Mouse (Mus musculus) CH12.LX (cell line): ENCODE results near the gene Trim10. TPM values are rescaled to one million over a fixed set of nuclear protein-coding genes. Genes with fewer than 3 reads are reported as not detected.

Experiments
- DNase-seq: peaks from one replicate; pipeline ENCODE4 v3.0.0-alpha.2; 2013; ENCODE audit errors: extremely low read depth
- H3K27ac ChIP-seq: 2 replicates; pipeline ENCODE4 v1.5.1; 2012; ENCODE audit warnings: low read depth, mild to moderate bottlenecking, control low read depth, moderate library complexity; ENCODE audit not compliant: insufficient read depth
- H3K27me3 ChIP-seq: replicated peaks from 2 replicates; pipeline ENCODE3; 2012; ENCODE audit warnings: inconsistent platforms
- H3K36me3 ChIP-seq, 2 experiments: replicated peaks in 1 of 2; 2 replicates each; pipeline versions ENCODE3 to v1.6.1; 2012; ENCODE audit warnings: inconsistent platforms in 1 of 2, low read length in 1 of 2, mild to moderate bottlenecking in 1 of 2, mixed read lengths in 1 of 2, moderate library complexity in 1 of 2; ENCODE audit not compliant: control insufficient read depth in 1 of 2, insufficient read depth in 1 of 2
- H3K4me1 ChIP-seq, 2 experiments: 2 replicates each; pipeline ENCODE4 v1.6.1; 2012; ENCODE audit warnings: inconsistent platforms in 1 of 2, moderate library complexity in 1 of 2; ENCODE audit not compliant: insufficient read depth in 2 of 2, control insufficient read depth in 1 of 2
- H3K4me2 ChIP-seq: 2 replicates; pipeline ENCODE4 v1.6.1; 2012; ENCODE audit warnings: low read depth, mild to moderate bottlenecking, control low read depth; ENCODE audit not compliant: poor library complexity, insufficient read depth, severe bottlenecking
- H3K4me3 ChIP-seq, 3 experiments: fragments of 150-350 bp in 1 of 3; sonication (generic) in 1 of 3; replicated peaks in 1 of 3; 2 replicates each; pipeline versions ENCODE3 to v1.5.1; 2011 to 2012; ENCODE audit warnings: low read depth in 2 of 3, low read length in 2 of 3, mild to moderate bottlenecking in 2 of 3, moderate library complexity in 2 of 3, control low read depth in 1 of 3, improper control_type of control experiment in 1 of 3, inconsistent platforms in 1 of 3, mixed read lengths in 1 of 3; ENCODE audit not compliant: poor library complexity in 1 of 3
- H3K79me2 ChIP-seq: replicated peaks from 2 replicates; pipeline ENCODE4 v1.6.1; 2012; ENCODE audit warnings: mild to moderate bottlenecking, moderate library complexity; ENCODE audit not compliant: control insufficient read depth, poor library complexity, insufficient read depth, severe bottlenecking; ENCODE audit errors: extremely low read depth
- H3K9ac ChIP-seq: 2 replicates; pipeline ENCODE4 v1.6.1; 2012; ENCODE audit warnings: low read depth, mild to moderate bottlenecking, control low read depth, moderate library complexity; ENCODE audit not compliant: insufficient read depth
- H3K9me3 ChIP-seq: replicated peaks from 2 replicates; pipeline ENCODE3; 2012; ENCODE audit warnings: low read length, inconsistent platforms, mixed read lengths
- BHLHE40 ChIP-seq: IDR thresholded peaks from 2 replicates; pipeline ENCODE4 v1.6.1; 2011; ENCODE audit warnings: mild to moderate bottlenecking, low read depth, low read length, improper control_type of control experiment
- CHD1 ChIP-seq: IDR thresholded peaks from 2 replicates; pipeline ENCODE4 v1.6.1; 2012; ENCODE audit warnings: low read depth, low read length, improper control_type of control experiment, inconsistent platforms
- CHD2 ChIP-seq: IDR thresholded peaks from 2 replicates; pipeline ENCODE4 v1.6.1; 2011; ENCODE audit warnings: low read length, improper control_type of control experiment
- CTCF ChIP-seq, 2 experiments: IDR thresholded peaks in 1 of 2; conservative IDR thresholded peaks in 1 of 2; 2 replicates each; pipeline ENCODE4 v1.5.1; 2011 to 2012; ENCODE audit warnings: low read depth in 2 of 2, low read length in 2 of 2, improper control_type of control experiment in 1 of 2, inconsistent platforms in 1 of 2, mild to moderate bottlenecking in 1 of 2, moderate library complexity in 1 of 2
- E2F4 ChIP-seq: IDR thresholded peaks from 2 replicates; pipeline ENCODE4 v1.6.1; 2011; ENCODE audit warnings: low read depth, low read length, improper control_type of control experiment; ENCODE audit not compliant: insufficient replicate concordance
- ELF1 ChIP-seq: IDR thresholded peaks from 2 replicates; pipeline ENCODE4 v1.6.1; 2014; ENCODE audit warnings: low read depth, mild to moderate bottlenecking, inconsistent platforms, low read length, improper control_type of control experiment
- EP300 ChIP-seq: IDR thresholded peaks from 2 replicates; pipeline ENCODE4 v1.6.1; 2011; ENCODE audit warnings: low read length, improper control_type of control experiment
- ETS1 ChIP-seq: conservative IDR thresholded peaks from 2 replicates; pipeline ENCODE4 v1.6.1; 2012; ENCODE audit warnings: low read depth, mild to moderate bottlenecking, inconsistent platforms, low read length, improper control_type of control experiment, moderate library complexity
- GABPA ChIP-seq: IDR thresholded peaks from 2 replicates; pipeline ENCODE4 v1.6.1; 2012; ENCODE audit warnings: low read depth, low read length, improper control_type of control experiment, inconsistent platforms; ENCODE audit not compliant: insufficient replicate concordance
- HCFC1 ChIP-seq: IDR thresholded peaks from 2 replicates; pipeline ENCODE4 v1.6.1; 2012; ENCODE audit warnings: low read depth, mild to moderate bottlenecking, inconsistent platforms, low read length, improper control_type of control experiment
- IRF4 ChIP-seq: IDR thresholded peaks from 2 replicates; pipeline ENCODE4 v1.6.1; 2014; ENCODE audit warnings: low read depth, mild to moderate bottlenecking, inconsistent platforms, low read length, improper control_type of control experiment
- JUN ChIP-seq: IDR thresholded peaks from 2 replicates; pipeline ENCODE4 v1.6.1; 2011; ENCODE audit warnings: low read depth, mild to moderate bottlenecking, low read length, improper control_type of control experiment, moderate library complexity; ENCODE audit not compliant: insufficient read depth
- JUND ChIP-seq: conservative IDR thresholded peaks from 2 replicates; pipeline ENCODE4 v1.6.1; 2011; ENCODE audit warnings: low read depth, low read length, improper control_type of control experiment
- KAT2A ChIP-seq: IDR thresholded peaks from 2 replicates; pipeline ENCODE4 v1.6.1; 2012; ENCODE audit warnings: low read length, improper control_type of control experiment, inconsistent platforms; ENCODE audit not compliant: insufficient replicate concordance
- MAFK ChIP-seq: IDR thresholded peaks from 2 replicates; pipeline ENCODE4 v1.6.1; 2011; ENCODE audit warnings: low read length, improper control_type of control experiment; ENCODE audit not compliant: insufficient replicate concordance
- MAX ChIP-seq: IDR thresholded peaks from 2 replicates; pipeline ENCODE4 v1.6.1; 2011; ENCODE audit warnings: low read length, improper control_type of control experiment
- MAZ ChIP-seq: IDR thresholded peaks from 2 replicates; pipeline ENCODE4 v1.6.1; 2012; ENCODE audit warnings: low read depth, mild to moderate bottlenecking, inconsistent platforms, low read length, improper control_type of control experiment, moderate library complexity
- MEF2A ChIP-seq: IDR thresholded peaks from 2 replicates; pipeline ENCODE4 v1.6.1; 2014; ENCODE audit warnings: low read depth, mild to moderate bottlenecking, inconsistent platforms, low read length, improper control_type of control experiment, borderline replicate concordance
- MXI1 ChIP-seq: IDR thresholded peaks from 2 replicates; pipeline ENCODE4 v1.6.1; 2011; ENCODE audit warnings: mild to moderate bottlenecking, low read depth, low read length, improper control_type of control experiment
- MYC ChIP-seq: IDR thresholded peaks from 2 replicates; pipeline ENCODE4 v1.6.1; 2011; ENCODE audit warnings: low read depth, mild to moderate bottlenecking, improper control_type of control experiment, low read length
- NELFE ChIP-seq: IDR thresholded peaks from 2 replicates; pipeline ENCODE4 v1.6.1; 2011; ENCODE audit warnings: low read depth, low read length, improper control_type of control experiment
- NRF1 ChIP-seq: IDR thresholded peaks from 2 replicates; pipeline ENCODE4 v1.6.1; 2014; ENCODE audit warnings: low read depth, mild to moderate bottlenecking, inconsistent platforms, low read length, improper control_type of control experiment, moderate library complexity
- PAX5 ChIP-seq: IDR thresholded peaks from 2 replicates; pipeline ENCODE4 v1.6.1; 2012; ENCODE audit warnings: low read length, inconsistent platforms, mixed read lengths
- POLR2A ChIP-seq: IDR thresholded peaks from 2 replicates; pipeline ENCODE4 v1.6.1; 2011; ENCODE audit warnings: low read depth, mild to moderate bottlenecking, improper control_type of control experiment, low read length
- POLR2AphosphoS2 ChIP-seq: IDR thresholded peaks from 2 replicates; pipeline ENCODE4 v1.6.1; 2011; ENCODE audit warnings: low read depth, low read length, improper control_type of control experiment
- RAD21 ChIP-seq: IDR thresholded peaks from 2 replicates; pipeline ENCODE4 v1.6.1; 2011; ENCODE audit warnings: low read depth, mild to moderate bottlenecking, low read length, improper control_type of control experiment, moderate library complexity
- RCOR1 ChIP-seq: conservative IDR thresholded peaks from 2 replicates; pipeline ENCODE4 v1.6.1; 2012; ENCODE audit warnings: low read depth, mild to moderate bottlenecking, inconsistent platforms, low read length, improper control_type of control experiment
- SIN3A ChIP-seq: IDR thresholded peaks from 2 replicates; pipeline ENCODE4 v1.6.1; 2012; ENCODE audit warnings: low read length, improper control_type of control experiment, inconsistent platforms
- SMC3 ChIP-seq: IDR thresholded peaks from 2 replicates; pipeline ENCODE4 v1.6.1; 2011; ENCODE audit warnings: low read depth, low read length, improper control_type of control experiment
- TBP ChIP-seq: conservative IDR thresholded peaks from 2 replicates; pipeline ENCODE4 v1.6.1; 2011; ENCODE audit warnings: low read depth, low read length, improper control_type of control experiment
- TCF12 ChIP-seq: IDR thresholded peaks from 2 replicates; pipeline ENCODE4 v1.6.1; 2014; ENCODE audit warnings: low read depth, mild to moderate bottlenecking, inconsistent platforms, low read length, improper control_type of control experiment
- UBTF ChIP-seq: IDR thresholded peaks from 2 replicates; pipeline ENCODE4 v1.6.1; 2012; ENCODE audit warnings: low read depth, mild to moderate bottlenecking, inconsistent platforms, low read length, improper control_type of control experiment, moderate library complexity
- USF1 ChIP-seq: IDR thresholded peaks from 2 replicates; pipeline ENCODE4 v1.6.1; 2014; ENCODE audit warnings: low read depth, mild to moderate bottlenecking, inconsistent platforms, low read length, improper control_type of control experiment
- USF2 ChIP-seq: conservative IDR thresholded peaks from 2 replicates; pipeline ENCODE4 v1.6.1; 2011; ENCODE audit warnings: low read depth, low read length, improper control_type of control experiment
- ZC3H11A ChIP-seq: IDR thresholded peaks from 2 replicates; pipeline ENCODE4 v1.6.1; 2012; ENCODE audit warnings: low read depth, mild to moderate bottlenecking, inconsistent platforms, low read length, improper control_type of control experiment
- ZKSCAN1 ChIP-seq: IDR thresholded peaks from 2 replicates; pipeline ENCODE4 v1.6.1; 2012; ENCODE audit warnings: low read depth, inconsistent platforms, low read length, improper control_type of control experiment, borderline replicate concordance
- ZMIZ1 ChIP-seq: IDR thresholded peaks from 2 replicates; pipeline ENCODE4 v1.6.1; 2012; ENCODE audit warnings: low read depth, mild to moderate bottlenecking, inconsistent platforms, low read length, improper control_type of control experiment
- ZNF384 ChIP-seq: IDR thresholded peaks from 2 replicates; pipeline ENCODE4 v1.6.1; 2012; ENCODE audit warnings: low read depth, low read length, improper control_type of control experiment, inconsistent platforms
- dilution Hi-C: fragments of 300-500 bp; cut with MboI; formaldehyde crosslinking; loops from 2 replicates; pipeline ENCODE4 v1.14.3; 2020; ENCODE audit warnings: low sequenced_read_pairs; ENCODE audit not compliant: extremely low pct_unique_long_range_greater_than_20kb, extremely low pct_ligation_motif_present
- in situ Hi-C: fragments of 300-500 bp; cut with MboI; formaldehyde crosslinking; loops from 3 replicates; pipeline ENCODE4 v1.14.3; 2019; ENCODE audit warnings: low sequenced_read_pairs, low pct_ligation_motif_present, low pct_unique_long_range_greater_than_20kb, mixed read lengths
- polyA plus RNA-seq: library from polyadenylated mRNA; unstranded; fragments of >175 nt; gene quantifications from 2 replicates; pipeline ENCODE4 v1.2.1, GENCODE M21; 2012; ENCODE audit warnings: low read depth; ENCODE audit not compliant: insufficient read length
- total RNA-seq, 2 experiments: library from RNA; depleted of rRNA; stranded (reverse); fragments of 300-350 nt in 1 of 2; fragments of >200 nt in 1 of 2; gene quantifications; 2 replicates each; pipeline ENCODE4 v1.2.3; 2012 to 2014

Gene Trim10
- total and polyA plus RNA-seq, 3 experiments, result not detected

- Histone ChIP-seq H3K27me3 (peaks cover 9% of the 10 kb centered on the region), H3K4me3 (peak within 1 kb of the TSS; percentile 68 to 77 (median 75)), H3K79me2 (peaks cover 3% of the 10 kb centered on the region), H3K4me1 (peaks cover 4 to 26% of the 10 kb centered on the region in 2 experiments)
- TF ChIP-seq POLR2A (peak; percentile 77), ZNF384 (no peak), E2F4 (no peak), CTCF (conservative IDR thresholded peaks at IDR 0.05 in 1 of 2, IDR thresholded peaks at IDR 0.05 in 1 of 2; ENCODE audit: low read depth in 2 of 2, low read length in 2 of 2) (no peak), USF2 (no peak), SMC3 (no peak), ZKSCAN1 (no peak), UBTF (peak; percentile 96), MYC (peak; percentile 14; the same call in 1 of the 2 replicates), SIN3A (no peak), KAT2A (0 out of 2 replicates have a peak, but pooled peaks have one; percentile 19), CHD2 (peak; percentile 98), NRF1 (peak; percentile 45; the same call in 1 of the 2 replicates), ZMIZ1 (0 out of 2 replicates have a peak, but pooled peaks have one; percentile 23), RAD21 (no peak), MAX (peak; percentile 68), MEF2A (no peak), JUN (no peak), IRF4 (peak; percentile 76), BHLHE40 (peak; percentile 87), ETS1 (peak; percentile 95), NELFE (peak; percentile 63; the same call in 1 of the 2 replicates), CHD1 (no peak), TBP (no peak), EP300 (no peak), POLR2AphosphoS2 (no peak), MAFK (no peak), RCOR1 (no peak), MXI1 (no peak; the same call in 1 of the 2 replicates), GABPA (no peak), TCF12 (peak; percentile 58; the same call in 1 of the 2 replicates), JUND (no peak), MAZ (no peak), ELF1 (peak; percentile 89), ZC3H11A (no peak), HCFC1 (peak; percentile 67), PAX5 (no peak), USF1 (no peak)
- TF ChIP-seq, all 38 proteins: peak for 15
- Histone ChIP-seq H3K9ac (peak within 1 kb of the TSS; percentile 83), H3K27ac (peak within 1 kb of the TSS; percentile 42), H3K36me3 (peaks cover 3 to 18% of the 10 kb centered on the region in 2 experiments), H3K4me2 (peak within 1 kb of the TSS; percentile 82), H3K9me3 (no peaks in the 10 kb centered on the region)
- in situ Hi-C loops (no loop called here), dilution Hi-C loops (no loop called here)
- DNase-seq, result peak; percentile 98
Observed at GRCm38 (mm10) chr17:36836874-36837647, 32.3 kb upstream of the Trim10 start, which contains the start of gene Trim26. Trim26 (plus strand) TSS chr17:36837134.
